Mouse (Mus musculus): Measurements from ENCODE around the gene Rnpepl1. TPM values are rescaled to one million over a fixed set of nuclear protein-coding genes. Genes with fewer than 3 reads are reported as not detected.

The Rnpepl1 gene
- polyA plus RNA-seq, 1 experiment from 2014 or later: 26.5 TPM

- Histone ChIP-seq H3K27me3 (ENCODE audit: control insufficient read depth, insufficient read depth, low read depth, low read length) (no peaks in the 10 kb centered on the region), H3K4me2 (ENCODE audit: low read length) (peak overlapping the region; percentile 95), H3K9ac (ENCODE audit: low read depth, low read length) (peak overlapping the region; percentile 73), H3K36me3 (ENCODE audit: control insufficient read depth, insufficient read depth, low read length) (peaks cover 7% of the 10 kb centered on the region; the same call in 1 of the 2 replicates), H3K4me3 (ENCODE audit: low read depth, low read length) (peak overlapping the region; percentile 64), H3K9me3 (replicated peaks; ENCODE audit: control insufficient read depth, low read length, poor library complexity, severe bottlenecking) (no peaks in the 10 kb centered on the region), H3K4me1 (ENCODE audit: control insufficient read depth, insufficient read depth, low read length) (peaks cover 26% of the 10 kb centered on the region), H3K27ac (ENCODE audit: low read length) (peak overlapping the region; percentile 99)
- WGBS: 81% methylated on average over 4 of the region's 4 CpGs
- ATAC-seq: no peak
Measured at GRCm38 (mm10) chr1:92933611-92934010, 23.0 kb downstream of the Rnpepl1 start.

- peak within 1 kb of the TSS; percentile 73 for H3K9ac ChIP-seq (ENCODE audit: low read depth, low read length)
- peaks cover 12% of the 10 kb centered on the region for H3K36me3 ChIP-seq (ENCODE audit: control insufficient read depth, insufficient read depth, low read length)
- peak within 1 kb of the TSS; percentile 64 for H3K4me3 ChIP-seq (ENCODE audit: low read depth, low read length)
- no peaks in the 10 kb centered on the region for H3K9me3 ChIP-seq (replicated peaks; ENCODE audit: control insufficient read depth, low read length, poor library complexity, severe bottlenecking)
- H3K27ac ChIP-seq (ENCODE audit: low read length): peak within 1 kb of the TSS; percentile 99
- no peaks in the 10 kb centered on the region for H3K27me3 ChIP-seq (ENCODE audit: control insufficient read depth, insufficient read depth, low read depth, low read length)
- WGBS: under 1% methylated on average over 45 of the region's 45 CpGs
- H3K4me1 ChIP-seq (ENCODE audit: control insufficient read depth, insufficient read depth, low read length): peaks cover 26% of the 10 kb centered on the region
- H3K4me2 ChIP-seq (ENCODE audit: low read length): peak within 1 kb of the TSS; percentile 95
- peak; percentile 100 for ATAC-seq
Measured at GRCm38 (mm10) chr1:92934182-92934827, 23.7 kb downstream of the Rnpepl1 start, which contains the start of gene Capn10. TSS of gene Capn10 (plus strand) at chr1:92934376.

DNA sequence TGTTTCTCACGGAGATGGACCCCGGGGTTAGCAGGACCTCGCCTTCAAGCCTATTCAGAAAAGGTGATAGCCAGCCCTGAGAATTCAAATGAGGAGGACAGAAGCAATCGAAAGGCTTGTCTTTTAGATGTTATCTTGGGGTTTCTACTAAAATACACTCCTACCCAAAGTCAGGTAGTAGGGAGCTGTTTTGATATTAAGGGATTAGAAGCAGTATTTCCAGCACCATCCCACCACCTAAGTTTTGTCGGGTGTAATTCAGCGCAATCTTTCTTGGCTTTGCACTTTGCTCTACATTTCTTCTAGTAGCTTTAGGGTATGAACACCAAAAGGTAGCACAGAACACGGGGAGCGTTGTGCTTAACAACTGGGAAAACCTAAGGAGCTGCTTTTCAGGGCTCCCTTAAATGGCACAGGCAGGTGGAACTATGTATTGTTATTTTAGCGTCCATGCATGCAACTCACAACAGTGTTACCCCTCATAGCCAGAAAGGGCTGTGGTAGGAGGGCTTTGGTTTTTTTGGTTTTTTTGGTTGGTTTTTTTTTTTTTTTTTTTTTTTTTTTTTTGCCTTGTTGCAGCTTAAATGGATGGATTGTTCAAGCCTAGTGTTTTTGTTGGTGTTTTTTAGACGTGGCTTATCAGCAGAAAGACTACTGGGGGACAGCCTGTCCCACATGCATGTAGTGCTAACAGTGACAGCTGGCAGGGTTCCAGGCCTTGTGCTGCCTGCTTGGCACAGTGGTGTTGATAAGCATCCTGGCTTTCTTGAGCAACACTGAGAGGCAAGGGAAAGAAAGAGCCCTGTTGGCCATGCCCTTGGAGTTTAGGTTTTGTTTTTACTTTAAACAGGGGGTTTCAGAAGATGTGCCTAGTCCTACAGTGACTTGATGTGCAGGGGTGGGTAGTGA lies 24.7 kb downstream of the Rnpepl1 start:
- Histone ChIP-seq H3K9me3 (replicated peaks; ENCODE audit: control insufficient read depth, low read length, poor library complexity, severe bottlenecking) (no peaks in the 10 kb centered on the region), H3K27me3 (ENCODE audit: control insufficient read depth, insufficient read depth, low read depth, low read length) (no peaks in the 10 kb centered on the region), H3K27ac (ENCODE audit: low read length) (peak overlapping the region; percentile 99), H3K4me2 (ENCODE audit: low read length) (peak overlapping the region; percentile 95), H3K4me1 (ENCODE audit: control insufficient read depth, insufficient read depth, low read length) (peaks cover 26% of the 10 kb centered on the region), H3K9ac (ENCODE audit: low read depth, low read length) (peak overlapping the region; percentile 73), H3K4me3 (ENCODE audit: low read depth, low read length) (peak overlapping the region; percentile 64), H3K36me3 (ENCODE audit: control insufficient read depth, insufficient read depth, low read length) (peaks cover 21% of the 10 kb centered on the region)
- no peak for ATAC-seq
- 13% methylated on average over 10 of the region's 10 CpGs for whole genome bisulfite sequencing

- Histone ChIP-seq H3K4me3 (ENCODE audit: low read depth, low read length) (peak overlapping the region; percentile 64), H3K36me3 (ENCODE audit: control insufficient read depth, insufficient read depth, low read length) (peaks cover 24% of the 10 kb centered on the region), H3K27ac (ENCODE audit: low read length) (no peak overlapping the region), H3K4me1 (ENCODE audit: control insufficient read depth, insufficient read depth, low read length) (peaks cover 26% of the 10 kb centered on the region), H3K9ac (ENCODE audit: low read depth, low read length) (peak overlapping the region; percentile 73), H3K27me3 (ENCODE audit: control insufficient read depth, insufficient read depth, low read depth, low read length) (no peaks in the 10 kb centered on the region), H3K9me3 (replicated peaks; ENCODE audit: control insufficient read depth, low read length, poor library complexity, severe bottlenecking) (no peaks in the 10 kb centered on the region), H3K4me2 (ENCODE audit: low read length) (peak overlapping the region; percentile 95)
- ATAC-seq: no peak
- 38% methylated on average over 2 of the region's 2 CpGs for WGBS
Measured at GRCm38 (mm10) chr1:92935977-92936376, 25.4 kb downstream of the Rnpepl1 start.

DNA sequence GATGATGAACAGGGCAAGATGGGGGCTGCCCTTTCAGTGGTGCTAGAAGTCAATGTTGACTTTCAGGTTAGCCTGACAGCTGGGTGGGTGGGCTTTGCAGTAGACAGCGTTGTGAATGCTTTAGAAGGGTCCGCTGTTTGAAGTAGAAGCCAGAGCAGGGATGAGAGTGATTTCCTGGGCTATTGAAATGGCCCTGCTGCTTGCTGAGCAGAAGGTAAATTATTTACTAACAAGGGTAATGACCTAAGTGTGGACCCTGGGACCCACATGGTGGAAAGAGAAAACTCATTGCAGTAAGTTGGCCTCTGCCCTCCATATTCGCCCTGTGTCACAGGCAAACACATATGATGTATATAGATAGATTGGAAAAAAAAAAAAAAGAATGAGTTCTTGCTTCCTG lies 25.9 kb downstream of the Rnpepl1 start:
- peak overlapping the region; percentile 95 for H3K4me2 ChIP-seq (ENCODE audit: low read length)
- H3K9me3 ChIP-seq (replicated peaks; ENCODE audit: control insufficient read depth, low read length, poor library complexity, severe bottlenecking): no peaks in the 10 kb centered on the region
- ATAC-seq: no peak

GRCm38 (mm10) chr1:92937797-92938196 lies 27.2 kb downstream of the Rnpepl1 start:
- H3K36me3 ChIP-seq (ENCODE audit: control insufficient read depth, insufficient read depth, low read length): peaks cover 32% of the 10 kb centered on the region
- no peak overlapping the region for H3K4me2 ChIP-seq (ENCODE audit: low read length)
- H3K27me3 ChIP-seq (ENCODE audit: control insufficient read depth, insufficient read depth, low read depth, low read length): no peaks in the 10 kb centered on the region
- H3K9ac ChIP-seq (ENCODE audit: low read depth, low read length): no peak overlapping the region
- no peak for ATAC-seq
- no peak overlapping the region for H3K4me3 ChIP-seq (ENCODE audit: low read depth, low read length)
- peaks cover 26% of the 10 kb centered on the region for H3K4me1 ChIP-seq (ENCODE audit: control insufficient read depth, insufficient read depth, low read length)
- H3K9me3 ChIP-seq (replicated peaks; ENCODE audit: control insufficient read depth, low read length, poor library complexity, severe bottlenecking): no peaks in the 10 kb centered on the region
- 87% methylated on average over 3 of the region's 3 CpGs for WGBS
- no peak overlapping the region for H3K27ac ChIP-seq (ENCODE audit: low read length)

More for the DNA sequence above, 25.9 kb downstream of the Rnpepl1 start:
- Histone ChIP-seq H3K27ac (ENCODE audit: low read length) (no peak overlapping the region), H3K36me3 (ENCODE audit: control insufficient read depth, insufficient read depth, low read length) (peaks cover 24% of the 10 kb centered on the region), H3K4me3 (ENCODE audit: low read depth, low read length) (peak overlapping the region; percentile 64; the same call in 1 of the 2 replicates), H3K9ac (ENCODE audit: low read depth, low read length) (0 out of 2 replicates have a peak overlapping the region, but pooled peaks have one; percentile 5), H3K4me1 (ENCODE audit: control insufficient read depth, insufficient read depth, low read length) (peaks cover 26% of the 10 kb centered on the region), H3K27me3 (ENCODE audit: control insufficient read depth, insufficient read depth, low read depth, low read length) (no peaks in the 10 kb centered on the region)
- 76% methylated on average over 3 of the region's 3 CpGs for WGBS

DNA sequence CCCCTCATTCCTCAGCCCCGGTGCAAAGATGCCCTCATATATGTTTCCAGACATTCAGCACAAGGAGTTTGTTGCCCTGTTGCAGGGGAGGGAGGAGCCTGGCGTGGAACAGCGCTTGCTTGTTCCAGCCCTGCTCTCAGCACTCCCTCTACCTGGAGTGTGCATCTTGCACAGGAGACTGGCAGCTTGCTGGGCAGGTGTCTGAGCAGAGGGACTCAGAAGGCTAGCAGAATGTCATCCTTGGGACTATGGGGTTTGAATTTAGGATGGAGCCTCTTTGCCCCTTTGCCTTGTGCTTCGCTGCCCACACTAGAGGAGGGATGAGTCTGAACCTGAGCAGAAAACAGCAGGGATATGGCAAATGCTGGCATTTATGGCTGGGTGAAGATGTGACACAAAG lies 29.2 kb downstream of the Rnpepl1 start:
- WGBS: 92% methylated on average over 4 of the region's 4 CpGs
- no peak for ATAC-seq
- no peak overlapping the region for H3K27ac ChIP-seq (ENCODE audit: low read length)
- no peak overlapping the region for H3K9ac ChIP-seq (ENCODE audit: low read depth, low read length)
- H3K36me3 ChIP-seq (ENCODE audit: control insufficient read depth, insufficient read depth, low read length): peaks cover 40% of the 10 kb centered on the region
- no peaks in the 10 kb centered on the region for H3K9me3 ChIP-seq (replicated peaks; ENCODE audit: control insufficient read depth, low read length, poor library complexity, severe bottlenecking)
- H3K27me3 ChIP-seq (ENCODE audit: control insufficient read depth, insufficient read depth, low read depth, low read length): no peaks in the 10 kb centered on the region
- no peak overlapping the region for H3K4me2 ChIP-seq (ENCODE audit: low read length)
- no peak overlapping the region for H3K4me3 ChIP-seq (ENCODE audit: low read depth, low read length)
- H3K4me1 ChIP-seq (ENCODE audit: control insufficient read depth, insufficient read depth, low read length): peaks cover 21% of the 10 kb centered on the region

GRCm38 (mm10) chr1:92943219-92943989 lies 32.8 kb downstream of the Rnpepl1 start:
- H3K9me3 ChIP-seq (replicated peaks; ENCODE audit: control insufficient read depth, low read length, poor library complexity, severe bottlenecking): no peaks in the 10 kb centered on the region
- H3K27me3 ChIP-seq (ENCODE audit: control insufficient read depth, insufficient read depth, low read depth, low read length): no peaks in the 10 kb centered on the region
- H3K4me2 ChIP-seq (ENCODE audit: low read length): no peak overlapping the region
- no peak for ATAC-seq
- WGBS: 95% methylated on average over 19 of the region's 19 CpGs
- H3K9ac ChIP-seq (ENCODE audit: low read depth, low read length): no peak overlapping the region
- no peak overlapping the region for H3K27ac ChIP-seq (ENCODE audit: low read length)
- H3K4me1 ChIP-seq (ENCODE audit: control insufficient read depth, insufficient read depth, low read length): no peaks in the 10 kb centered on the region
- H3K36me3 ChIP-seq (ENCODE audit: control insufficient read depth, insufficient read depth, low read length): peaks cover 66% of the 10 kb centered on the region
- no peak overlapping the region for H3K4me3 ChIP-seq (ENCODE audit: low read depth, low read length)

Measured in midbrain, embryonic 16.5 days (tissue).